Mouse (Mus musculus): ENCODE results near the gene Dctn5. TPM values are rescaled to one million over a fixed set of nuclear protein-coding genes. Genes with fewer than 3 reads are reported as not detected.

The Dctn5 gene
- polyA plus RNA-seq, 1 experiment: 84.0 TPM

DNA sequence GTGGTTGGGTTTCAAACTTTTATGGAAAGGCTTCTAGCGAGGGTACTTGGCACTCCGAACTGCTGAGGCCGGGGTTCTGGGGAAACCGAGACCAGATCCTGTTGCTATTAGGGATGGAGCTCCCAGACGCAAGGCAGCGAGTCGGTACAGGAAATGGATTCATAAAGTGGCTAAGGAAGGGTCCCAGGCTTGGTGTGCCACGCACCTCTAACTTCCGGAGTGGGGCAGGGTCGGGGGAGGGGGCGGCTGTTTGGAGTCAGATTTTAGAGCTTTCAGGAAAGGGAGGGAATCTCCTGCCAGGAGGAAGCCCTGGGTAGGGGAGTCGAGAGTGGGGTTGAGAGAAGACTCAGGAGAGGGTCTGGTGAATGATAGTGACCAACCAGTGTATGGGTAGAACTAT is 27.2 kb downstream of the Dctn5 start:
- DNase-seq (ENCODE audit: low spot score): no peak

- no peak for DNase-seq (ENCODE audit: low spot score)
Measured at GRCm38 (mm10) chr7:122163766-122164165, 30.9 kb downstream of the Dctn5 start.

GRCm38 (mm10) chr7:122167203-122167602 is 34.4 kb downstream of the Dctn5 start:
- DNase-seq (ENCODE audit: low spot score): no peak

DNA sequence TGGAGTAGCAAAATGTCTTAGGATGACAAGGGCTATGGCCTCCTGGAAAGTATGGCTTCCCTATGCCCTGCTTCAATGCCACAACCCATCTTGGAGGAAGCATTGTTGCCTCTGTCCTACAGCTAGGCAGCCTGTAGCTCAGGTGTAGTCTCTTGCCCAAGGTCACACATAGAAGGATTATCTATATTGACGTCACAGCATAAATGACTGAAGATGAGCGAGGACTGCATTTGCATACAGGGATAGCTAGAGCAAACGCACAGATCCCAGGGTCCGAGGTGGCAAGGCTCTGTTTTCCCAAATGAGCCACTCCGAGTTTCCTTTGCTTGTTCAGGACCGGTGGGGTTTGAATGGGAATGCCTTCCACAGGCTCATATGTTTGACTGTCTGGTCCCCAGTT is 37.9 kb downstream of the Dctn5 start:
- no peak for DNase-seq (ENCODE audit: low spot score)

DNA sequence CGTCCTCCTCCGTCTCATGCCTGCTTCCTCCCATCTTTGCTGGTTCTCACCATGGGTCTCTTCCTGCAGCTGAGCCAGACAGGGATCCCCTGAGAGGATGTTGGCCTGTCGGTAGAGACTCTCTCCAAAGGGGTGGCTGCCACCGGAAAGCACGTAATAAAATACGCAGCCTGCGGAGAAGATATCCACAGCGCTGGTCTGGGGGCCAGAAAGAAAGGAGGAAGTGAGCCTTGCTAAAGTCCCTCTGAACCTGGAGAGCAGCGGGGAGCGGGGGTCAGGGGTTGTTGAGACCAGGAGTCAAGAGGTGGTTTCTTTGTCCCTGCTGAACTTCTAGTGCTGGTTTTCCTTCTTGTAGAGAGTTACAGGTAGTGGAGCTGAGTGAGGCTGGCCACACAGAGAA is 38.8 kb downstream of the Dctn5 start:
- no peak for DNase-seq (ENCODE audit: low spot score)

GRCm38 (mm10) chr7:122180720-122181119 is 47.9 kb downstream of the Dctn5 start:
- DNase-seq (ENCODE audit: low spot score): no peak

- no peak for DNase-seq (ENCODE audit: low spot score)
Measured at GRCm38 (mm10) chr7:122184569-122184968, 51.7 kb downstream of the Dctn5 start.

DNA sequence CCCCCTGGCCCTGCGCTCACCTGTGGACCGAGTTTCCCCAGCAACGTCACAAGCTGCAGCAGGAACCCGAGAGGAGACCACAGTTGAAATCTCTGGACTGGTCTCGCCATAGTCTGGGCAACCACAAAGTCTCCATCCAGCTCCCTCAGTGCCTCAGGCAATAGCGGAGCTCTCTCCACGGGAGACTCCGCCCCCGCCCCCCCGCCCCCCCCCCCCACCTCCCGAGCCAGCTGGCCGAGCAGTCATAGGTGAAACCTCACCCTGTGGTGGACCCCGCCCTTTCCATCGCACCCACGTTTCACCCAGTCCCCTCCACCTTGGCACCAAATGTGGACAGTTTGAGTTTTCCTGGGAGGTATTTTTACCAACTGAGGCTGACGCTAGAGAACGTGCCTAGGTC is 53.2 kb downstream of the Dctn5 start, which contains the start of gene Ern2:
Ern2 (minus strand) TSS at position 165 of the 400 bp plus-strand sequence.
- no peak for DNase-seq (ENCODE audit: low spot score)

DNA sequence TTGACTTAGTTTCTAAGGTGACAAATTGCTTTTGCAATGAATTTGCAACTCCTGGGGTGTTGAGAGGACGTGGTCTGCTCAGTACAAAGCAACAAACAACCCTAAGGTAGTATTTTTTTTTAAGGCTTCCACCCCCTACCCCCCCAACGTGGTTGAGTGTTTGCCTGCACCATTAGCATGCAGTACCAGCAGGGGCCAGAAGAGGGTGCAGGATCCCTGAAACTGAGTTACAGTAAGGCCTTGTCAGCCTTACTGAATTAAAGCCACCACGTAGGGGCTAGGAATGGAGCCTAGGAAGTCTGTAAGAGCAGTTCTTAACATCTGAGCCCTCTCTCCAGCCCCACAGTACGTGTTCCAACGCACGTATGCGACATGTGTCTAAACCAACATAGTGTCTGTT is 56.6 kb downstream of the Dctn5 start:
- no peak for DNase-seq (ENCODE audit: low spot score)

DNA sequence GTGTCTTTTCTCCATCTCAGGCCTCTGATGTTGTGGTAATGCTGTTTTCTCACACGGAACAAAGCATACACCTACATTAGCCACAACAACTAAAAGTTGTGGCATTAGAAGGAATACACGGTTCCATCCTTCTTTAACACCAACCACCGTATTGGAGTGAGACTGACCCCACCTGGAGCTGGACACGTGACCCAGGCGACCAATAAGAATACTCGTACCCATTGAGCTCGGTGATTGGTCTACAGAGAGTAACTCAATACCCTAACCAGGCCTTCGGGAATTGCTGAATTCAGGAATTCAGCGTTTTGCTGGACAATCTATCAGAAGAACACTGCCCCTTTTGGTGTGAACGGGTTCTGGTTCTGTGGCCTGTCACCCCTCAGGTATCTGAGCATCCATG is 58.3 kb downstream of the Dctn5 start:
- no peak for DNase-seq (ENCODE audit: low spot score)

DNA sequence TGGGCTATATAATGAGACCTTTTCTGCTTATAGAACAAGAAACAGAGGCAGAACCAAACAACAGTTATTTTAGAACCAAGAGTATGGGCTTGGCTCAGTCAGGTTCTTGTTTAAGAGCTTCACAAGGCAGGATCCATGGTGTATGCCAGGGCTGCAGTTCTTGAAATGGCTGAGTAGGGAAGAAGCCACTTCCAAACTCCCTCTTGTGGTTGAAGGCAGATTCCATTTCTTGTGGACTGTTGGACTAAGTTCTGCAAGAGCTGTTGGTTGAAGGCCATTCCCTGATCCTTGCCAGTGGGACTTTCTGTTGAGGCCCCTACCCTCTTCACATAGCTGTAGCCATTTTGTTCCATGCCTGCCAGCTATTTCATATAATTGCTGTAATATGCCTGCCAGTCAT is 61.1 kb downstream of the Dctn5 start:
- no peak for DNase-seq (ENCODE audit: low spot score)

- DNase-seq (ENCODE audit: low spot score): no peak
Measured at GRCm38 (mm10) chr7:122196771-122197170, 63.9 kb downstream of the Dctn5 start.

- no peak for DNase-seq (ENCODE audit: low spot score)
Measured at GRCm38 (mm10) chr7:122197306-122197705, 64.5 kb downstream of the Dctn5 start.

Other genes starting within 250 kb of the Dctn5 start
- 21.8 and 23.7 TPM in 2 replicates for gene Cog7, start 151.3 kb upstream of the Dctn5 start, polyA plus RNA-seq (2012; rRNA removed)
- gene Gga2, start 111.8 kb upstream of the Dctn5 start, polyA plus RNA-seq (2012; rRNA removed): 62.1 and 62.7 TPM in 2 replicates
- gene Ubfd1, start 65.9 kb upstream of the Dctn5 start, polyA plus RNA-seq (2012; rRNA removed): 25.0 and 29.8 TPM in 2 replicates
- 9.6 and 10.8 TPM in 2 replicates for gene Ears2, start 65.8 kb upstream of the Dctn5 start, polyA plus RNA-seq (2012; rRNA removed)
- gene Ndufab1, start 31.2 kb upstream of the Dctn5 start, polyA plus RNA-seq (2012; rRNA removed): 139 and 155 TPM in 2 replicates
- 2.1 and 2.4 TPM in 2 replicates for gene Palb2, start 56 bp upstream of the Dctn5 start, polyA plus RNA-seq (2012; rRNA removed)
- gene Plk1, start 26.4 kb downstream of the Dctn5 start, polyA plus RNA-seq (2012; rRNA removed): 2.0 and 3.0 TPM in 2 replicates
- 1.4 and 1.5 TPM in 2 replicates for gene Ern2, start 53.2 kb downstream of the Dctn5 start, polyA plus RNA-seq (2012; rRNA removed)
- gene Chp2, start 86.5 kb downstream of the Dctn5 start, polyA plus RNA-seq (2012; rRNA removed): 10.8 and 13.2 TPM in 2 replicates
- 121 and 158 TPM in 2 replicates for gene Prkcb, start 155.7 kb downstream of the Dctn5 start, polyA plus RNA-seq (2012; rRNA removed)